In the genomic region with DNA sequence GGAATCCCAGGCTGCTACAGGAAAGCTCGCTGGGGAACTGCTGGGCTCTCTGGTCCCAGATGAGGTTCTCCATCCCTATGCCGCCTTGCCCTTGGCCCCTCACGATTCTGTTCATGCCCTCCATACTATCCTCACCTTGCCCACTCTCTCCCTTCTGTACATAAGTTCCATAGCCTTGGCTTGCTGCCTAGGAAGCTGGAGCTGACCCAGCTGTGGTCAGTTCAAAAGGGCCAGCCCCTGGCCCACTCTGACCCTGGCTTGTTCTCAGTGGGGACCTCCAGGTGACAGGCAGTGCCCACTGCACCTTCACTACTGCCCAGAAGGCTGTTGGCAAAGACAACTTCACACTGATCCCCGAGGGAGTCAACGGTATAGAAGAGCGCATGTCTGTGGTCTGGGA, we compare ENCODE assay signal across 23 mouse cellular contexts. TPM values are rescaled to one million over a fixed set of nuclear protein-coding genes. Genes with fewer than 3 reads are reported as not detected.
DNase-seq lines count a peak whose midpoint lies in the region; ATAC-seq and TF ChIP-seq lines count a peak whose summit lies in the region.
"Had no signal": no experiment of that assay in that cellular context is flagged by ENCODE, and none has a peak within 500 bp of the region (broad histone marks: within the 10 kb centered on the region; RNA-seq: fewer than 3 reads in every experiment).

No protein-coding gene starts in this region.

- no peak overlapping the region for H3K4me2 ChIP-seq in hindbrain, embryonic 12.5 days (replicated peaks)
- no peak overlapping the region for H3K4me2 ChIP-seq in neural tube, embryonic 15.5 days
- H3K4me2 ChIP-seq: embryonic facial prominence, embryonic 12.5 days; embryonic facial prominence, embryonic 15.5 days; heart, embryonic 12.5 days; heart, embryonic 15.5 days; hindbrain, embryonic 15.5 days had no signal

- no peak for TF ChIP-seq CTCF in gastrocnemius, adult 2 months (IDR thresholded peaks at IDR 0.05)

- no peaks in the 10 kb centered on the region for H3K9me3 ChIP-seq in hindbrain, embryonic 12.5 days (replicated peaks)
- H3K9me3 ChIP-seq in hindbrain, embryonic 10.5 days, result no peaks in the 10 kb centered on the region
- no peaks in the 10 kb centered on the region for H3K9me3 ChIP-seq in neural tube, embryonic 15.5 days (replicated peaks)
- H3K9me3 ChIP-seq: embryonic facial prominence, embryonic 12.5 days; embryonic facial prominence, embryonic 15.5 days; heart, embryonic 12.5 days; heart, embryonic 15.5 days; hindbrain, embryonic 15.5 days had no signal

- H3K27me3 ChIP-seq in hindbrain, embryonic 12.5 days, result no peaks in the 10 kb centered on the region
- H3K27me3 ChIP-seq in hindbrain, embryonic 10.5 days (ENCODE audit: insufficient read depth, poor library complexity, severe bottlenecking), result no peaks in the 10 kb centered on the region
- no peaks in the 10 kb centered on the region for H3K27me3 ChIP-seq in neural tube, embryonic 15.5 days (replicated peaks)
- H3K27me3 ChIP-seq: embryonic facial prominence, embryonic 12.5 days; embryonic facial prominence, embryonic 15.5 days; hindbrain, embryonic 15.5 days had no signal

- DNase-seq in cerebellum, adult 9-10 months, result peak; percentile 56
- DNase-seq in cerebellum, postnatal 4 days (ENCODE audit: low spot score in 2 of 2), result no peak
- no peak for DNase-seq in hindbrain, embryonic 10.5 days (ENCODE audit: low spot score)
- DNase-seq in 3134 (ENCODE audit: extremely low read depth, insufficient read length, low spot score), result peak; percentile 33
- DNase-seq in gastrocnemius, adult 2 months, result no peak
- DNase-seq: adrenal gland, adult 8-10 months; adrenal gland, postnatal 25 days; forebrain, postnatal 0 days; gastrocnemius, postnatal 25 days; heart, adult 18-20 months; heart, postnatal 10 days; heart, postnatal 36 days had no signal

- no peak for ATAC-seq in hindbrain, embryonic 12.5 days (ENCODE audit: low FRiP score)
- no peak for ATAC-seq in neural tube, embryonic 15.5 days (ENCODE audit: low FRiP score)
- ATAC-seq: activated CD4-positive, CD25-positive, alpha-beta regulatory T cell, adult 4 months; forebrain, embryonic 14.5 days; forebrain, postnatal 0 days; intestine, postnatal 0 days had no signal

- H3K9ac ChIP-seq in hindbrain, embryonic 12.5 days, result 0 out of 2 replicates have a peak overlapping the region, but pooled peaks have one; percentile 27
- no peak overlapping the region for H3K9ac ChIP-seq in neural tube, embryonic 15.5 days (replicated peaks)
- H3K9ac ChIP-seq: embryonic facial prominence, embryonic 12.5 days; embryonic facial prominence, embryonic 15.5 days; forebrain, postnatal 0 days; heart, embryonic 12.5 days; heart, embryonic 15.5 days; hindbrain, embryonic 15.5 days had no signal

- peaks cover 95% of the 10 kb centered on the region for H3K36me3 ChIP-seq in hindbrain, embryonic 12.5 days
- H3K36me3 ChIP-seq in hindbrain, embryonic 10.5 days, result peaks cover 99% of the 10 kb centered on the region
- H3K36me3 ChIP-seq in neural tube, embryonic 15.5 days, result peaks cover 76% of the 10 kb centered on the region
- H3K36me3 ChIP-seq: heart, embryonic 12.5 days; heart, embryonic 15.5 days had no signal

- 89% methylated on average over 6 of the region's 6 CpGs for WGBS in hindbrain, embryonic 12.5 days
- WGBS in hindbrain, embryonic 10.5 days, result 88% methylated on average over 6 of the region's 6 CpGs
- 87% methylated on average over 6 of the region's 6 CpGs for WGBS in neural tube, embryonic 15.5 days

- intact Hi-C loops in gastrocnemius, adult 2 months (cut with DNase I), result no loop called here

- no peak overlapping the region for H3K4me3 ChIP-seq in hindbrain, embryonic 12.5 days
- no peak overlapping the region for H3K4me3 ChIP-seq in hindbrain, embryonic 10.5 days
- no peak overlapping the region for H3K4me3 ChIP-seq in neural tube, embryonic 15.5 days (replicated peaks)
- H3K4me3 ChIP-seq in gastrocnemius, adult 2 months, result no peak overlapping the region
- H3K4me3 ChIP-seq: embryonic facial prominence, embryonic 12.5 days; embryonic facial prominence, embryonic 15.5 days; heart, embryonic 12.5 days; heart, embryonic 15.5 days; hindbrain, embryonic 15.5 days had no signal

- no peak overlapping the region for H3K27ac ChIP-seq in hindbrain, embryonic 12.5 days
- H3K27ac ChIP-seq in hindbrain, embryonic 10.5 days, result no peak overlapping the region
- peak overlapping the region; percentile 19; the same call in 1 of the 2 replicates for H3K27ac ChIP-seq in neural tube, embryonic 15.5 days (replicated peaks)
- H3K27ac ChIP-seq in gastrocnemius, adult 2 months, result no peak overlapping the region
- H3K27ac ChIP-seq: embryonic facial prominence, embryonic 12.5 days; embryonic facial prominence, embryonic 15.5 days; heart, embryonic 15.5 days; hindbrain, embryonic 15.5 days had no signal

- H3K4me1 ChIP-seq in hindbrain, embryonic 12.5 days, result no peaks in the 10 kb centered on the region
- 0 out of 2 replicates have a peak, but pooled peaks cover 8% of the 10 kb centered on the region for H3K4me1 ChIP-seq in hindbrain, embryonic 10.5 days (replicated peaks)
- H3K4me1 ChIP-seq in neural tube, embryonic 15.5 days, result no peaks in the 10 kb centered on the region
- H3K4me1 ChIP-seq: embryonic facial prominence, embryonic 12.5 days; embryonic facial prominence, embryonic 15.5 days; heart, embryonic 12.5 days; heart, embryonic 15.5 days; hindbrain, embryonic 15.5 days had no signal

RNA-seq across cellular contexts. Expression of gene Dpysl4, which starts 10.6 kb away (rescaled TPM):
- 269 TPM in 2 replicates for polyA plus RNA-seq in hindbrain, embryonic 12.5 days (2016; fragmentation: Nextera tagmentation; extraction: Ambion mirVana)
- polyA plus RNA-seq in hindbrain, embryonic 10.5 days (2016; fragmentation: Nextera tagmentation; extraction: Ambion mirVana), result 122 and 257 TPM in 2 replicates
- 153 and 181 TPM in 2 replicates for polyA plus RNA-seq in neural tube, embryonic 15.5 days (2015; fragmentation: Nextera tagmentation; extraction: Ambion mirVana)
- total RNA-seq in gastrocnemius, adult 2 months (2021), result under 1 TPM; 0.23 to 0.75 TPM
- total RNA-seq: common myeloid progenitor, adult 5-6 weeks had no signal
- polyA plus RNA-seq: activated CD4-positive, CD25-positive, alpha-beta regulatory T cell, adult 4 months had no signal

Comparison
In these comparisons a context has a peak if more than half of its experiments do, and no peak if none do; other contexts are left out.
1. DNase-seq: peak in cerebellum, adult 9-10 months (single experiment) and 3134 (single experiment); none in cerebellum, postnatal 4 days (0 of 2), hindbrain, embryonic 10.5 days (single experiment) and gastrocnemius, adult 2 months (single experiment).